Mouse (Mus musculus) megakaryocyte, embryonic 14.5 days (primary cell): ENCODE results near the gene Slco2a1.

ENCODE experiments used
- FLI1 ChIP-seq: IDR thresholded peaks from 2 replicates; pipeline ENCODE4 v1.6.1; 2012; ENCODE audit warnings: low read length, inconsistent platforms, mixed read lengths
- GATA1 ChIP-seq: IDR thresholded peaks from 3 replicates; pipeline ENCODE4 v1.6.1; 2012; ENCODE audit warnings: mixed read lengths, low read length, inconsistent platforms, borderline replicate concordance

- TF ChIP-seq GATA1: no peak
- no peak for TF ChIP-seq FLI1
These were observed 91.7 kb downstream of the Slco2a1 start for GRCm38 (mm10) chr9:103080211-103080610.
